Mouse (Mus musculus): Measurements from ENCODE around the gene Slc22a23.

Gene Slc22a23

DNA sequence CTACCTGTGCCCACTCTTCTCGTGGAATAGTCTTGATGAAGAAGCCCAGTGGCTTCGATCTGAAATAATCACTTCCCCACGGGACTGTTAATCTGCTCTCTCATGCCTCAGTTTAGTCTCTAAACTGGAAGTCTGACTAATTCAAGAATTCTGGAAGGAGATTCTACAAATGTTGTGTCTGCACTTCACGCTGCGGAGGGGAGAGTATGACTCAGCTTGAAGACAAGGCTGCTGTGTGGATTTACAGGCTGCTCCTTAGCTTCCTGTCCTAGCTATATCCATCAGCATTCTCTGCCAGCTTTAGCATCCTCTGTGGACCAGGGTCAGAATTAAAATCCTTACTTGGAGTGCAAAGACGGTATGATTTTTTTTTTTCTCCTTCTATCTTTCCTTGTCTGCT lies 112.0 kb downstream of the Slc22a23 start:
- DNase-seq = no peak

DNA sequence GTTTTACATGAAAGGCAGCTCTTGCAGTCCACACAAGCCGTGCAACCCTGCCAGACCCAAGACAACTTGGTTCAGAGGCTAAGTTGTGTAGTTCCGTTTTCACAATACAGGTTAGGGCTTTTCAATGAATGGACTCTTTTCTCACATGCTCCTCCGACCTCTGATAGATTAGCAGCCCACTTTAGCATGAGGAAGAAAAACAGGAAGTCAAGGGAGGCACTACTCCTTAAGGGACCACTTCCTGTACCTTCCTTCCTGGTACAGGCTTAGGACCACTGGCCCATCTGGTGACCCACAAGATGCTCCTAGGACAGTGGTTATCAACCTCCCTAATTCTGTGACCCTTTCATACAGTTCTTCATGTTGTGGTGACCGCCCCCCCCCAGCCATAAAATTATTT lies 116.1 kb downstream of the Slc22a23 start:
- DNase-seq = no peak

DNA sequence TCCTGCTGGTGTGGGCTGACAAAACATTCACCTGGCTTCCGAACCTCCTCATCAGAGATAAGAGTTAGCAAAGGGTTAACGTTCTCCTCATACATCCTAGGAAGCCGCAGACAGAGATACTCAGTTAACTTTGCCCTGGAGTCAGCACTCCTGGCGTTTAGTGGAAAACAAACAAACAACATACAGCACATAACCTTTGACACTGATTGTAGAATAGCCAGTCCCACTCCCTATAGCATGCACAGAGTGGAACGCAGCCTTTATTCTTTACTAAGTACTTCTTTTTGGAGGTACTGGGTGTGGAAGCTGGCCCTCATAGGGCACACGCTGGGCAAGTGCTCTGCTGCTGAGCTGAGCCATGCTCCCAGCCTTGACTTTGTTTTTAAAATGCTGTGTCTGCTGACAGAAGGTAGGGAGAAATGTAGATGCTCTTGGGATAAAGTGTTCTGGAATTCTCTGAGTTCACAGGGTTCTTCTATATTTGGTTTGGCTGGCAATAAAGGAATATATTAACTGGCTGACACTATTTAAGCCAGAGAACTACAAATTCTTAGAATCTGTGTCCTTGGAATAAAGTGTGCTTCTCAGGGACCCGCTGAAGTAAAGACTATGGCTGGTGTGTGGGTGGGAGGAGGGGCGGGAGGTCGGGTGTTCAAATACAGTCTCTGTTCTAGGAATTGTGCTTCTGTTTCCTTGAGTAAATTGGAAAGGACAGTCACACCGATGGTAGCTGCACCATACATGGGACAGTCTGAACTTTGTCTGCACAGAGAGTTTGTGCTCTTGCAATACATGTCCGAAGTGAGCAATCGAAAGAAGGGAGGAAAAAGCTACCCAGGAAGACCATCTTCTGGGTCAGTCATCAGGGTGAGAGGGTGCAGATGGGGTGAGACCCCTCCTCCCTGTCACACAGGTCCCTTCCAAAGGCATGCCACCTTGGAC lies 117.0 kb downstream of the Slc22a23 start:
- no peak for DNase-seq

GRCm38 (mm10) chr13:34226940-34227339 lies 118.0 kb downstream of the Slc22a23 start:
- DNase-seq = no peak

DNA sequence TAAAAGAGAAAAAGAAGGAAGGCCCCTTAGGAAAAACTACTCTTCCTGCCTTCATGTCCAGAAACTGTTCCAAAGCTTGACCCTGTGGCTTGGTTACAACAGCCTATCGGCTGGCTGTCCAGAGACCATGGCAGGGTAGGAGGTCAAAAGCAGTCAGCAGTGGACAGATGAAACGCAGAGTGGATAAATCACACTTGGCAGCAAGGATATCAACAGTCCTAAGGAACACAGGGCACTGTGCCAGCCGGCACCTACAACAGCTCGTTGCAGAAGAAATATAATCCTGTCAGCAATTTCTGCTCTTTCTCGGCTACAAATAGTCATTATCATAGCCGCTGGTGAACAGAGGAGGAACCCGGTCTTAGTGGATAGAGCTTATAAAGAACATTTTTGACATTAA lies 122.0 kb downstream of the Slc22a23 start:
- DNase-seq = peak; percentile 58

GRCm38 (mm10) chr13:34219728-34220127 lies 125.3 kb downstream of the Slc22a23 start:
- no peak for DNase-seq

DNA sequence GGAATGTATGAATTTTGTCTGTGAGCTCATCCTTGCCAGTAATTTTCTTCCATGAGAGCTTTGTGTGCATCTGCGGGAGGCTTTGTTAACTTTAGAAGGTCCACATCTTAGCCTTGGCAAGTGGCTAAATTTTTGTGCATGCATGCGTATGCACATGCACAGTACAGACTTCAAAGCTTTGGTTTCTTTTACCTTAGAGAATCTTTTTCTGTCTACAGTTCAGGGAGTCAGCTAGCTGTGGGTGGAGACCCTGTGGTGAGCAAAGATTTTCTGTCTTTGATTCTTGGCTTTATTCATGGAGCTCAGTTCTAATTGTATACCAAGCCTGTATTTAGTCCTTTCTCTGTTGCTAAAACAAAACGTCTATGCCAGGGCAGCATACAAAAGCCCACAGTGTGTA lies 126.2 kb downstream of the Slc22a23 start:
- DNase-seq = no peak

DNA sequence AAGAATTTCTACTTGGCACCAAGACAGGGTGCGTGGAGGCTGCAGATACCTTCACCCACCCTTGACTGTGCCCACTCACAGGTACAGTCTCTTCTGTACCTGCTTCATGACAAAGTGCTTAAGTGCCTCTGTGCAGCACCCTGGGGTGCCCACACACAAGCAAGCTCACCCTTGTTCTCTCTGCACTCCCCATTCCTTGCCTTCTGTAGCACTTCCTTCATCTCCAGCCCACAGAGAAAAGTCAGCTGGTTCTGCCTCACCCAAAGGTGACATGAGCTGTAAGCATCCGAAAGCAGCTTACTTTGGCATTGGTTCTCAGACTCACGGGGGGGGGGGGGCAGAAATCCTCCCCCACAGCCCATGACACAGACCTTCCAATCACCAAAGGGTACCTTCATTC lies 130.1 kb downstream of the Slc22a23 start:
- DNase-seq = no peak

DNA sequence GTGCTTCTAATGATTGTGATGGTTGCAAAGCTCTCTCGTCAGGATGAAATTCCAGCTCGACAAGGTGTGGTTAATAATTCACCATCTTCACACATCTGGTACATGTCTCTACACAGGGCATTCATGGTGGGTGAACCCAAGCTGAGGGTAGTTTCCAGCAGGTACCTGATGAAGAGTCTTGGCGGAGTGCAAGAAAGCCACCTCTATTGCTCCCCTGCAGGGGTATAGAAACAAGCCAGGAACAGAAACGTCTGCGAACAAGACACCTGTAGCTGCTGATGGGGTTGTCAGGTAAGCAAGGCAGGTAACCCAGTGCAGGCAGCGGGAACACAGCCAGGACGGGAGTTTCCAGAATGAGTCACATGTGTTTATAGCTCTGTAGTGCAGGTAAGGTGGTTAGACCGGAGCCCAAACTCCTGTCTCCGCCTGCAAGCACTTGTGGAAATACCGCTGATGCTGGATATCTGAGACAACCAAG lies 132.2 kb downstream of the Slc22a23 start:
- DNase-seq = no peak

DNA sequence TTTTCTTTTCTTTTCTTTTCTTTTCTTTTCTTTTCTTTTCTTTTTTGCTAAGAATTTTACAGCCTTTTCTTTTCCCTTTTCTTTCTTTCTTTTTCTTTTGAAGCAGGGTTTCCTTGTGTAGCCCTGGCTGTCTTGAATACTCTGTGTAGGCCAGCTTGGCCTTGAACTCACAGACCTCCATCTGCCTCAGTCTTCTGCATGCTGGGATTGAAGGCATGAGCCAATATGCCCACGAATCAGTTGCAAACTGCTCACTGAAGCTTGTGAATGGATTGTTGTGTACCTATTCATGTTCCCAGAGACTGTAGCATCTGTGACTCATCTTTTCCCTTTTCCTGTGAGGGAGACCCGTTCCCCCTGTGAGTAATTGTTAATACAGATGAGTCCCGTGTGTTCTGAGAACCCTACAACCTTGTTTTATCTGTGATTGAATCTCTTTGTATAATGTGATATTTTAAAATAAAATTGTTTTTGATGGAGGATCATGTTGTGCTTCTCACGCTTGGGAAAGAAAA lies 133.7 kb downstream of the Slc22a23 start:
- no peak for DNase-seq

- DNase-seq = no peak
These were observed 137.1 kb downstream of the Slc22a23 start for GRCm38 (mm10) chr13:34207714-34208470.

DNA sequence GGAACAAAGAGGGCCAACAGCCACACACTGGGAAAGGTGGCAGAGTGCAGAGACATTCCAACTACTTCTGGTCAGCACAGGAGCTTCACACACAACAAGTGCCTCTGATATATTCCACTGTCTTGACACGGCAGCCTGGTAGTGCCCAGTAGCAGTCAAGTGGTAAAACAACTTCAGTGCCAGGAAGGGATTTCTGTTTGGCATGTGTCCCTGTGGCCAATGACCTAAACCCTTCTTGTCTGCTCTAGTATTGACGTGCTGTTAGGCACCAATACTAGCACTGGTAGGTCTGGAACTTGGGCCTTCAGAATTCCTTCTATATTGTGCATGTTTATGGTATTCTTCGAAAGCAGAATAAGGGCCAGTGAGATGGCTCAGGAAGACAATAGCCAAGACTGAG lies 139.8 kb downstream of the Slc22a23 start:
- no peak for DNase-seq

- no peak for DNase-seq
These were observed 149.3 kb downstream of the Slc22a23 start for GRCm38 (mm10) chr13:34195676-34196075.

DNA sequence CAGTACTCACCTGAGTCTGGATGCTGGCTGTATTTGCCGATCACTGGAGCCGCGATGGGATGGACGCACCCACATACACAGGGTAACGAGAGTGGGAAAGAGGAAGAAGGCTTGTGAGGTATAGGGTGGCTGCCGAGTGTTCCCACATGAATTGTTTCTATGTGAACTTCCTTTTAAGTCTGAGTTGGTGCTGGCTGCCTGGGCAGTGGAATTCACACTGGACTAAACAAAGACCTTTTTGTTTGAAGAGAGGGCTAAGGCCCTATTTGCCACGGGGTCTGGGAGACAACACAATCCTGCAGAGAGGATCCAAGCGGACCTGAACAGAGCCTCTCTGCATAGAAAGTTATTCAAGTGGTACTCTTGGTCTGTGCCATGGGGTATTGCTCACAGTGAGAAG lies 151.6 kb downstream of the Slc22a23 start:
- no peak for DNase-seq

GRCm38 (mm10) chr13:34192414-34193191 lies 152.4 kb downstream of the Slc22a23 start:
- no peak for DNase-seq

DNA sequence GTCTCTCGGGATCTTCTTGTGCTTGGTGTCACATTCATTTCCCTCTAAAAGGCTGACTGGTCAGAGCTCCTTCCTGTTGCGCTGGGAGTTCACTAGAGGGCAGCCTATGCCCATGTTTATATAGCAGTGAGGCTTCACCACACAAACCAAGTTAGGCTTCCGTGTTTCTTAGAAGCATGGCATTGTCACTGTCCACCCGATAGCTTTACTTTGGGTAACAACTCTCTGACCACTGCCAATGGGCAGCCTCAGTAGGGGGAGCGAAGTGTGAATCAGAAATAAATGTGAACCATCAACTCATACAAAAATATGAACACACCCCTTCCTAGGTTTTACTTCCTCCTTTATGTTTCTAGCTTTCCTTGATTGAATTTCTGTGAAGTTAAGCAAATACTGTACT lies 157.4 kb downstream of the Slc22a23 start:
- DNase-seq = peak; percentile 61

GRCm38 (mm10) chr13:34185371-34185770 lies 159.6 kb downstream of the Slc22a23 start:
- DNase-seq = no peak

- DNase-seq = no peak
These were observed 163.4 kb downstream of the Slc22a23 start for GRCm38 (mm10) chr13:34181624-34182023.

GRCm38 (mm10) chr13:34174025-34174424 lies 171.0 kb downstream of the Slc22a23 start:
- no peak for DNase-seq

DNA sequence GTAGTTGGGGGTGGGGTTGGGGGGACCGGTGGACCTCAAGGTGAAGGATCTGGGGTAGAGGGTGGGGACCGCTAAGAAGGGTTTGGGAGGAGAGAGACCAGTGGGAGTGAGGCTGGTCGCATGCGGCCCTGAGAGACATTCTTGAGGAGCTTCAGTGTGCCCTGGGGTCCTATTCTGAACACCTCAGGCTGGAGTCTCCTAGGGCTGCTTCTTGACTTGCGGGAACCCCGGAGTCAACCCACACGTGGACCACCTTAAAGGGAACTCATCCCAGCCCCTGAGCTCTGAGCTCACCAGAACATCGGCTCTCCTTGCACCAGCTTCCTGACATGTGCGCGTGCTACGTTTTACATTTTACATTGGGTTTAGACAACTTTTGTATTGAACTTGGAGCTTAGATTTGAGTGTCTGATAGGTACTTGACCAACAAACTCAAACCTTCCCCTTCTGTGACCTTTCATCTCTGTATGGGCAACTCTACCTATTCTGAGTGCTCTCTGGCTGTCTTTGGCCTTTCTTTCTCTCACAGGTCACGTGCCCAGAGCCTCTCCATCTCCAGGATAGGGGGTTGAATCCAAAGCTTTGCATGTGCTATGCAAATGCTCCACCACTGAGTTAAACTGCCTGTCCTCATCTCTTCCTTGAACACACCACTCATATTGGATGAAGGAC lies 181.5 kb downstream of the Slc22a23 start:
- no peak for DNase-seq

DNA sequence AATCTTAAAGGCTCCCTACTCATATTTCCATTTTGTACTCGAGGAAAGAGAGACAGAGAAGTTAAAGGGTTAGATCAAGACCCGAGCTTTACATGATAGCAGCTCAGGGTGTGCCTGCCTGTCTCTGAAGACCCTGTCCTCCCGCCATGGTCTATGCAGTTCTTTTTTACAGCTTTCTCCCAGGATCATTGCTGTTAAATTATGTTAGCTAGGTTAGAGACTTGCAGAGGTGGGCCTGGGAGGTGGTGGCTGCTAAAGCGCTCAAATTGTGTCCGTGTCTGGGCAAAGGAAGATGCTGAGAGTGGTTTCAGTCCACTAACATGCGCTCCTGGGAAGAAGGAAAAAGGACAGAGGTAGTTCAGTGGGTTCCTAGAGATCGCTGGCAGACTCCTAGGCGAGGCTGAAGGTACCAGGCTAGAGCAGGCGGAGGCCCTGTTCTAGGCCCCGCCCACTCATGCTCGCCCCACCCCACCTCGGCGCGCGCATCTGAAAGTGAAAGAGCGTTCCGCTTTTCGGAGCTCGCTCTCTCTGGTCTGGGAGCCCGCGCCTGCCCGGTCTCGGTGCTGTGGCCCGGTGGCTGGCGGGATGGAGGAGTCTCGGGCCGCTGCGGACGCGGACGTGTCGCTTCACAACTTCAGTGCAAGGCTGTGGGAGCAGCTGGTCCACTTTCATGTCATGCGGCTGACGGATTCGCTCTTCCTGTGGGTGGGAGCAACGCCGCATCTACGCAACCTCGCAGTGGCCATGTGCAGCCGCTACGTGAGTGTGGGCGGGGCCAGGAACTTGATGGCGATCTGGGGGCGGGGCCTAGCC lies 182.3 kb downstream of the Slc22a23 start, which contains the start of gene Psmg4:
Psmg4 (plus strand) TSS at position 474 of the 813 bp plus-strand sequence.
- peak; percentile 91 for DNase-seq

All from cerebellum, adult 11 months (tissue).